Mouse (Mus musculus) erythroblast, adult 5-6 weeks (primary cell): ENCODE data around the gene Nkd1. TPM values are rescaled to one million over a fixed set of nuclear protein-coding genes. Genes with fewer than 3 reads are reported as not detected.

Experiments used
- ATAC-seq: replicated peaks from 2 replicates; pipeline ENCODE4 v1.8.0; 2016; ENCODE audit warnings: moderate number of reproducible peaks, mild to moderate bottlenecking, moderate TSS enrichment, inconsistent platforms; ENCODE audit not compliant: poor library complexity, low FRiP score, severe bottlenecking
- total RNA-seq, 2 experiments: library from RNA; stranded (forward) in 1 of 2; stranded (reverse) in 1 of 2; fragments of 150-400 nt in 1 of 2; fragments of 200-764, 138-1000 nt in 1 of 2; gene quantifications; 2 replicates each; pipeline versions ENCODE4 v1.2.3 to v1.2.4; 2015 to 2017; ENCODE audit warnings: low replicate concordance in 2 of 2

Gene Nkd1
- total RNA-seq, 2 experiments from 2014 or later = not detected

GRCm38 (mm10) chr8:88638908-88639307, 117.8 kb downstream of the Nkd1 start:
- no peak for ATAC-seq

GRCm38 (mm10) chr8:88642734-88643564, 121.8 kb downstream of the Nkd1 start:
- no peak for ATAC-seq

Other genes with a start within 250 kb of the Nkd1 start
- 6.1 and 11.3 TPM in 2 replicates for gene Adcy7, start 249.0 kb upstream of the Nkd1 start, total RNA-seq (2015; ENCODE audit: low replicate concordance)
- 8.9 and 13.0 TPM in 2 replicates for gene Adcy7, start 249.0 kb upstream of the Nkd1 start, total RNA-seq (2017; ENCODE audit: low replicate concordance)
- 22.5 and 49.5 TPM in 2 replicates for gene Brd7, start 159.2 kb upstream of the Nkd1 start, total RNA-seq (2015; ENCODE audit: low replicate concordance)
- gene Brd7, start 159.2 kb upstream of the Nkd1 start, total RNA-seq (2017; ENCODE audit: low replicate concordance) = 11.8 and 28.7 TPM in 2 replicates
- 12.3 and 14.2 TPM in 2 replicates for gene Snx20, start 114.8 kb downstream of the Nkd1 start, total RNA-seq (2015; ENCODE audit: low replicate concordance)
- gene Snx20, start 114.8 kb downstream of the Nkd1 start, total RNA-seq (2017; ENCODE audit: low replicate concordance) = 5.8 and 7.8 TPM in 2 replicates
- gene Nod2, start 126.0 kb downstream of the Nkd1 start, total RNA-seq (2015; ENCODE audit: low replicate concordance) = 0.96 TPM in 1 of 2 replicates, not detected in the other
- gene Nod2, start 126.0 kb downstream of the Nkd1 start, total RNA-seq (2017; ENCODE audit: low replicate concordance) = 0.28 and 0.34 TPM in 2 replicates
- 5.4 and 12.1 TPM in 2 replicates for gene Cyld, start 175.7 kb downstream of the Nkd1 start, total RNA-seq (2015; ENCODE audit: low replicate concordance)
- gene Cyld, start 175.7 kb downstream of the Nkd1 start, total RNA-seq (2017; ENCODE audit: low replicate concordance) = 11.9 and 14.5 TPM in 2 replicates